ENCODE assay signal across 17 mouse cellular contexts in the genomic region with DNA sequence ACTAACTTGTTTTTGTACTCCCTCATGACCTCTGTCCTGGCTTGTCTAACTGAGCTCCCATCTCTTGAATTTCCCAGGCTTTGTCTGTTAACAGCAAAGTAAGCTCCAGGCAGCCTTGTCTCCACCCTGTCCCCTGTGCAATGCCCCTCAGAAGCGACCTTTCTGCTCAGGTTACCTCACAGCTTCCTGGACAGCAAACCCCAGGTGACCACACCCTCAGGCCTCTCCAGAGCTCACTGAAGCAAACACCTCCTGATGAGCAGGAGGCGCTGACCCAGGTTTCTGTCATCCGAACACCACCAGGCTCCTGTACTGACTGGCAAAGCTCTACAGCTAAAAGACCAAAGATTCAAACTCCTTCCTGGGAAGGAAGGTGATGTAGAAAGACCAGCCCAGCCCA.
DNase-seq lines count a peak whose midpoint lies in the region; ATAC-seq and TF ChIP-seq lines count a peak whose summit lies in the region.
"Had no signal": no experiment of that assay in that cellular context is flagged by ENCODE, and none has a peak within 500 bp of the region (broad histone marks: within the 10 kb centered on the region; RNA-seq: fewer than 3 reads in every experiment).

No protein-coding gene starts in this region.

- ATAC-seq in heart, embryonic 11.5 days (replicated peaks; ENCODE audit: insufficient number of reproducible peaks, low FRiP score, low TSS enrichment), result no peak
- peak; percentile 58 for ATAC-seq in kidney, embryonic 16.5 days (ENCODE audit: low FRiP score, low TSS enrichment)
- peak; percentile 42; the same call in 1 of the 2 replicates for ATAC-seq in stomach, embryonic 16.5 days (ENCODE audit: insufficient read depth, low FRiP score)
- ATAC-seq in forebrain, embryonic 11.5 days (replicated peaks; ENCODE audit: low FRiP score), result no peak
- ATAC-seq: inflammation-experienced regulatory T-cells, adult 6 months had no signal

- peaks cover 5% of the 10 kb centered on the region; the same call in 1 of the 2 replicates for H3K79me2 ChIP-seq in heart, adult 2 months (replicated peaks; ENCODE audit: control insufficient read depth, insufficient read depth, low read length)

- H3K4me2 ChIP-seq in heart, embryonic 11.5 days, result no peak overlapping the region
- H3K4me2 ChIP-seq in kidney, embryonic 16.5 days (replicated peaks; ENCODE audit: low read depth, low read length), result no peak overlapping the region
- no peak overlapping the region for H3K4me2 ChIP-seq in stomach, embryonic 16.5 days (ENCODE audit: low read depth, low read length)
- H3K4me2 ChIP-seq in forebrain, embryonic 11.5 days (ENCODE audit: low read depth, low read length, severe bottlenecking), result no peak overlapping the region
- H3K4me2 ChIP-seq: limb, embryonic 15.5 days; neural tube, embryonic 13.5 days had no signal

- no peak overlapping the region for H3K4me3 ChIP-seq in heart, embryonic 11.5 days (ENCODE audit: low read depth, low read length)
- H3K4me3 ChIP-seq in heart, adult 2 months, result no peak overlapping the region
- no peak overlapping the region for H3K4me3 ChIP-seq in kidney, embryonic 16.5 days (ENCODE audit: low read length)
- H3K4me3 ChIP-seq in embryonic facial prominence, embryonic 10.5 days, result no peak overlapping the region
- H3K4me3 ChIP-seq in stomach, embryonic 16.5 days (replicated peaks; ENCODE audit: low read length), result no peak overlapping the region
- no peak overlapping the region for H3K4me3 ChIP-seq in forebrain, embryonic 11.5 days (ENCODE audit: low read depth, low read length)
- H3K4me3 ChIP-seq: limb, embryonic 15.5 days; neural tube, embryonic 13.5 days had no signal

- no peak for TF ChIP-seq EP300 in heart, adult 2 months (IDR thresholded peaks at IDR 0.05; ENCODE audit: insufficient read depth, low read depth, low read length)

- H3K36me3 ChIP-seq in heart, embryonic 11.5 days (ENCODE audit: control insufficient read depth, insufficient read depth, low read length), result no peaks in the 10 kb centered on the region
- H3K36me3 ChIP-seq in heart, adult 2 months (ENCODE audit: control insufficient read depth, insufficient read depth, low read length), result no peaks in the 10 kb centered on the region
- H3K36me3 ChIP-seq in kidney, embryonic 16.5 days (ENCODE audit: insufficient read depth, low read length), result peaks cover 4% of the 10 kb centered on the region; the same call in 1 of the 2 replicates
- H3K36me3 ChIP-seq in embryonic facial prominence, embryonic 10.5 days (replicated peaks), result peaks cover 10% of the 10 kb centered on the region
- no peaks in the 10 kb centered on the region for H3K36me3 ChIP-seq in stomach, embryonic 16.5 days (ENCODE audit: control insufficient read depth, insufficient read depth, low read length)
- no peaks in the 10 kb centered on the region for H3K36me3 ChIP-seq in forebrain, embryonic 11.5 days (ENCODE audit: control insufficient read depth, insufficient read depth, low read length)
- H3K36me3 ChIP-seq: neural tube, embryonic 13.5 days had no signal

- 66% methylated on average over 3 of the region's 3 CpGs for WGBS in heart, embryonic 11.5 days (ENCODE audit: insufficient replicate concordance)
- whole genome bisulfite sequencing in heart, adult 2 months, result 71% methylated on average over 3 of the region's 3 CpGs
- 41% methylated on average over 3 of the region's 3 CpGs for WGBS in kidney, embryonic 16.5 days
- WGBS in embryonic facial prominence, embryonic 10.5 days, result 66% methylated on average over 3 of the region's 3 CpGs
- WGBS in stomach, embryonic 16.5 days, result 58% methylated on average over 3 of the region's 3 CpGs
- WGBS in forebrain, embryonic 11.5 days, result 77% methylated on average over 3 of the region's 3 CpGs

- no peak for TF ChIP-seq POLR2A in heart, adult 2 months (IDR thresholded peaks at IDR 0.05; ENCODE audit: insufficient read depth, low read depth, low read length)

- intact Hi-C loops in heart, adult 2 months (cut with DNase I), result loop anchor here (5.0 kb wide), 1 partner anchor 42 kb away; no protein-coding TSS in a partner anchor

- no peak for TF ChIP-seq CTCF in heart, adult 2 months (IDR thresholded peaks at IDR 0.05)

- peaks cover 64% of the 10 kb centered on the region for H3K4me1 ChIP-seq in heart, embryonic 11.5 days (ENCODE audit: control insufficient read depth, insufficient read depth, low read length)
- H3K4me1 ChIP-seq in heart, adult 2 months (ENCODE audit: control insufficient read depth, insufficient read depth, low read length), result peaks cover 25% of the 10 kb centered on the region
- peaks cover 26% of the 10 kb centered on the region for H3K4me1 ChIP-seq in kidney, embryonic 16.5 days (ENCODE audit: insufficient read depth, low read length)
- H3K4me1 ChIP-seq in embryonic facial prominence, embryonic 10.5 days, result peaks cover 37% of the 10 kb centered on the region
- peaks cover 34% of the 10 kb centered on the region for H3K4me1 ChIP-seq in stomach, embryonic 16.5 days (ENCODE audit: control insufficient read depth, insufficient read depth, low read length)
- H3K4me1 ChIP-seq in forebrain, embryonic 11.5 days (replicated peaks; ENCODE audit: control insufficient read depth, insufficient read depth, low read length), result no peaks in the 10 kb centered on the region; the same call in 1 of the 2 replicates

- no peak overlapping the region for H3K9ac ChIP-seq in heart, embryonic 11.5 days (ENCODE audit: low read depth, low read length)
- H3K9ac ChIP-seq in heart, adult 2 months (ENCODE audit: low read depth, low read length), result no peak overlapping the region
- H3K9ac ChIP-seq in kidney, embryonic 16.5 days (replicated peaks; ENCODE audit: low read length), result no peak overlapping the region
- H3K9ac ChIP-seq in stomach, embryonic 16.5 days (ENCODE audit: low read length), result no peak overlapping the region
- no peak overlapping the region for H3K9ac ChIP-seq in forebrain, embryonic 11.5 days (ENCODE audit: low read length)
- H3K9ac ChIP-seq: limb, embryonic 15.5 days; neural tube, embryonic 13.5 days had no signal

- H3K27ac ChIP-seq in heart, embryonic 11.5 days (ENCODE audit: low read depth, low read length), result 0 out of 2 replicates have a peak overlapping the region, but pooled peaks have one; percentile 41
- no peak overlapping the region; the same call in 1 of the 2 replicates for H3K27ac ChIP-seq in heart, adult 2 months
- peak overlapping the region; percentile 10; the same call in 1 of the 2 replicates for H3K27ac ChIP-seq in kidney, embryonic 16.5 days (ENCODE audit: low read length)
- 0 out of 2 replicates have a peak overlapping the region, but pooled peaks have one; percentile 44 for H3K27ac ChIP-seq in embryonic facial prominence, embryonic 10.5 days (replicated peaks)
- peak overlapping the region; percentile 53; the same call in 1 of the 2 replicates for H3K27ac ChIP-seq in stomach, embryonic 16.5 days (ENCODE audit: low read length)
- no peak overlapping the region for H3K27ac ChIP-seq in forebrain, embryonic 11.5 days (ENCODE audit: low read depth, low read length)
- H3K27ac ChIP-seq: limb, embryonic 15.5 days; neural tube, embryonic 13.5 days had no signal

- H3K9me3 ChIP-seq in heart, embryonic 11.5 days (replicated peaks; ENCODE audit: control insufficient read depth, low read length), result no peaks in the 10 kb centered on the region
- no peaks in the 10 kb centered on the region for H3K9me3 ChIP-seq in kidney, embryonic 16.5 days (ENCODE audit: low read length)
- no peaks in the 10 kb centered on the region for H3K9me3 ChIP-seq in embryonic facial prominence, embryonic 10.5 days
- no peaks in the 10 kb centered on the region for H3K9me3 ChIP-seq in stomach, embryonic 16.5 days (replicated peaks; ENCODE audit: control insufficient read depth, low read length)
- H3K9me3 ChIP-seq in forebrain, embryonic 11.5 days (ENCODE audit: control insufficient read depth, low read length), result no peaks in the 10 kb centered on the region
- H3K9me3 ChIP-seq: limb, embryonic 15.5 days; neural tube, embryonic 13.5 days had no signal

- H3K27me3 ChIP-seq in heart, embryonic 11.5 days (ENCODE audit: control insufficient read depth, insufficient read depth, low read length), result no peaks in the 10 kb centered on the region
- H3K27me3 ChIP-seq in heart, adult 2 months (ENCODE audit: control insufficient read depth, insufficient read depth, low read length), result no peaks in the 10 kb centered on the region
- no peaks in the 10 kb centered on the region for H3K27me3 ChIP-seq in kidney, embryonic 16.5 days (ENCODE audit: insufficient read depth, low read length)
- no peaks in the 10 kb centered on the region for H3K27me3 ChIP-seq in embryonic facial prominence, embryonic 10.5 days (replicated peaks; ENCODE audit: low read depth, poor library complexity, severe bottlenecking)
- H3K27me3 ChIP-seq in stomach, embryonic 16.5 days (ENCODE audit: control insufficient read depth, insufficient read depth, low read length), result no peaks in the 10 kb centered on the region
- no peaks in the 10 kb centered on the region for H3K27me3 ChIP-seq in forebrain, embryonic 11.5 days (ENCODE audit: control insufficient read depth, insufficient read depth, low read length)
- H3K27me3 ChIP-seq: limb, embryonic 15.5 days; neural tube, embryonic 13.5 days had no signal

- DNase-seq in heart, adult 2 months, result no peak
- no peak for DNase-seq in kidney, postnatal 14 days
- no peak for DNase-seq in embryonic facial prominence, embryonic 10.5 days (ENCODE audit: low spot score)
- no peak for DNase-seq in forebrain, embryonic 11.5 days (ENCODE audit: low spot score)
- no peak for DNase-seq in left cerebral cortex, adult 11 months (ENCODE audit: low spot score)
- DNase-seq: cerebellum, adult 11-12 months; cerebellum, postnatal 36 days; gastrocnemius, postnatal 25 days; lung, postnatal 10 days; right cerebral cortex, postnatal 25 days; thymus, adult 18-20 months had no signal

Comparison
In these comparisons a context has a peak if more than half of its experiments do, and no peak if none do; other contexts are left out.
1. H3K27ac ChIP-seq: peak in heart, embryonic 11.5 days (single experiment), kidney, embryonic 16.5 days (single experiment), embryonic facial prominence, embryonic 10.5 days (single experiment) and stomach, embryonic 16.5 days (single experiment); none in heart, adult 2 months (single experiment) and forebrain, embryonic 11.5 days (single experiment).
2. ATAC-seq: peak in kidney, embryonic 16.5 days (single experiment) and stomach, embryonic 16.5 days (single experiment); none in heart, embryonic 11.5 days (single experiment) and forebrain, embryonic 11.5 days (single experiment).